Mouse (Mus musculus): Measurements from ENCODE around the gene Col4a2.

The Col4a2 gene

GRCm38 (mm10) chr8:11417762-11418161 lies 105.2 kb downstream of the Col4a2 start:
- DNase-seq (ENCODE audit: low spot score): no peak

GRCm38 (mm10) chr8:11419232-11419631 lies 106.6 kb downstream of the Col4a2 start:
- no peak for DNase-seq (ENCODE audit: low spot score)

GRCm38 (mm10) chr8:11419645-11420044 lies 107.0 kb downstream of the Col4a2 start:
- DNase-seq (ENCODE audit: low spot score): no peak

- no peak for DNase-seq (ENCODE audit: low spot score)
Measured at GRCm38 (mm10) chr8:11421105-11421504, 108.5 kb downstream of the Col4a2 start.

GRCm38 (mm10) chr8:11421968-11422367 lies 109.4 kb downstream of the Col4a2 start:
- no peak for DNase-seq (ENCODE audit: low spot score)

GRCm38 (mm10) chr8:11423091-11423490 lies 110.5 kb downstream of the Col4a2 start:
- no peak for DNase-seq (ENCODE audit: low spot score)

- no peak for DNase-seq (ENCODE audit: low spot score)
Measured at GRCm38 (mm10) chr8:11430688-11431087, 118.1 kb downstream of the Col4a2 start.

GRCm38 (mm10) chr8:11437862-11438261 lies 125.3 kb downstream of the Col4a2 start:
- DNase-seq (ENCODE audit: low spot score): no peak

GRCm38 (mm10) chr8:11441291-11441690 lies 128.7 kb downstream of the Col4a2 start:
- DNase-seq (ENCODE audit: low spot score): no peak

GRCm38 (mm10) chr8:11443611-11444010 lies 131.0 kb downstream of the Col4a2 start:
- no peak for DNase-seq (ENCODE audit: low spot score)

- DNase-seq (ENCODE audit: low spot score): no peak
Measured at GRCm38 (mm10) chr8:11444216-11444615, 131.6 kb downstream of the Col4a2 start.

GRCm38 (mm10) chr8:11445790-11446189 lies 133.2 kb downstream of the Col4a2 start:
- no peak for DNase-seq (ENCODE audit: low spot score)

GRCm38 (mm10) chr8:11447910-11448570 lies 135.4 kb downstream of the Col4a2 start:
- DNase-seq (ENCODE audit: low spot score): no peak

- no peak for DNase-seq (ENCODE audit: low spot score)
Measured at GRCm38 (mm10) chr8:11450184-11451113, 137.8 kb downstream of the Col4a2 start.

- DNase-seq (ENCODE audit: low spot score): no peak
Measured at GRCm38 (mm10) chr8:11452152-11452551, 139.5 kb downstream of the Col4a2 start.

GRCm38 (mm10) chr8:11452559-11452958 lies 140.0 kb downstream of the Col4a2 start:
- no peak for DNase-seq (ENCODE audit: low spot score)

GRCm38 (mm10) chr8:11452974-11453373 lies 140.4 kb downstream of the Col4a2 start:
- DNase-seq (ENCODE audit: low spot score): no peak

- DNase-seq (ENCODE audit: low spot score): no peak
Measured at GRCm38 (mm10) chr8:11454228-11454627, 141.6 kb downstream of the Col4a2 start.

- no peak for DNase-seq (ENCODE audit: low spot score)
Measured at GRCm38 (mm10) chr8:11457278-11457677, 144.7 kb downstream of the Col4a2 start.

- no peak for DNase-seq (ENCODE audit: low spot score)
Measured at GRCm38 (mm10) chr8:11457981-11458836, 145.6 kb downstream of the Col4a2 start.

- DNase-seq (ENCODE audit: low spot score): no peak
Measured at GRCm38 (mm10) chr8:11459016-11459415, 146.4 kb downstream of the Col4a2 start.

- DNase-seq (ENCODE audit: low spot score): no peak
Measured at GRCm38 (mm10) chr8:11460934-11461333, 148.3 kb downstream of the Col4a2 start.
